Mouse (Mus musculus): ENCODE measurements around the gene Mlxipl. TPM values are rescaled to one million over a fixed set of nuclear protein-coding genes. Genes with fewer than 3 reads are reported as not detected.

The Mlxipl gene
- total RNA-seq (2023): not detected in 4 replicates

GRCm38 (mm10) chr5:135089653-135090052, at the start of gene Mlxipl:
Mlxipl (plus strand) TSS chr5:135089890.

DNA sequence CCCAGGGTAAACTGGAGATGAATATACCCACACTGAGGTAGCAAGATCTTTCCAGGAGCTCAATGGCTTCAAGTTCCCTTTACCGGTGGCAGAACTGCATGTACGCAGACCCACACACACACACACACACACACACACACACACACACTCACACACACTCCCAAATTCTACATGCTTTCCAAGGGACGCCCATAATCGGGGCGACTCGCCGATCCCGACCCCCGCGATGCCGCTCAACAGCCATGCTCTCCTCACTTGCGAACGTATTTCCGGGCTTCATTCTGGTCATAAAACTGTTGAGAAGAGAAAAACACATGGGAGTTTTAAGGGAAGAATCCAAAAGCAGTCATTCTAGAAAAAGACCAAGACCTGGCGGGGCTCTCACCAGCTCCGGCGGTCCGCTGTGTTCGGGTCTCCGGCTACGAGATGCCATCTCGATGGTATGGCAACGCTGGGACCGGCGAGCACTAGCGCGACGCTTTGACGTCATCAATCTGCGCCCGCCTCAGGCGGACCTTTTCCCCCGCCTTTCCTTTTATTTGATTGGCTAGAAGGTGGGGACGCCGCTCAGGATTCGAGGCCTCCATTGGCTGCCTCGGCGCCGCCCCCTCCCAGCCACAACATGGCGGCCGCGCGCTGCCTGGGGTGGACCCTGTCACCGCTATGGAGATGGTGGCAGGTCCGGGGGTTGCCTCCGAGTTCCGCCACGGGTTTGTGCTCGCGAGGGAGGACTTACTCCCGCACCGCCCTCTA, 25.9 kb upstream of the Mlxipl start, which contains the start of gene Dnajc30:
Dnajc30 (plus strand) TSS at position 574 of the 753 bp plus-strand sequence.

DNA sequence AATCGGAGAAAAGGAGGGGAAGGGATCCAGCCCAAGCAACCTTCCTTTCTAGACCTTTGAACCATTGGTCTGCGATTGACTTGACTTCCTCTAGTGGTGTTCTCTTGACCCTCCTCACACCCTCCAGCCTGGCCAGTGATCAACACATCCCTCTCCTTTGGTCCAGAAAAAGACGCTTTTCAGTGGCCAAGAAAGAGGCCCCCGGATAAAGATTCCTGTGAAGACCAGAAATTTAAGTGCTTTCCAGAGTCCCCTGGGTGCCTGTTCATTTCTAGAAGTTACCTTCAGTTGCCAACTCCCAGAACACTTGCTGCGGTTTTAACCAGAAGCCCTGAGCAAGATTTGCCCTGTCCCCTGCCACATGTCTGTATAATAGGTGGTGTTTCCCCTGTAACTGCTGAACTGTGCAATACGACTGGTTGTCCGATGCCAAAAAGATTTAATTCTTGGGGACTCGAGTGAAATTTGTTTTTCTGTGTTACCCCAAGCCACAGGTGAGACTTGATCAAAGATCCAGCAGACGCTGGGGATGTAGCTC, 24.7 kb upstream of the Mlxipl start, which contains the start of gene Bud23:
Bud23 (minus strand) TSS at position 51 of the 538 bp plus-strand sequence.

GRCm38 (mm10) chr5:135077564-135078481, 11.9 kb upstream of the Mlxipl start, which contains the start of gene Vps37d:
Vps37d (minus strand) TSS chr5:135078266.

DNA sequence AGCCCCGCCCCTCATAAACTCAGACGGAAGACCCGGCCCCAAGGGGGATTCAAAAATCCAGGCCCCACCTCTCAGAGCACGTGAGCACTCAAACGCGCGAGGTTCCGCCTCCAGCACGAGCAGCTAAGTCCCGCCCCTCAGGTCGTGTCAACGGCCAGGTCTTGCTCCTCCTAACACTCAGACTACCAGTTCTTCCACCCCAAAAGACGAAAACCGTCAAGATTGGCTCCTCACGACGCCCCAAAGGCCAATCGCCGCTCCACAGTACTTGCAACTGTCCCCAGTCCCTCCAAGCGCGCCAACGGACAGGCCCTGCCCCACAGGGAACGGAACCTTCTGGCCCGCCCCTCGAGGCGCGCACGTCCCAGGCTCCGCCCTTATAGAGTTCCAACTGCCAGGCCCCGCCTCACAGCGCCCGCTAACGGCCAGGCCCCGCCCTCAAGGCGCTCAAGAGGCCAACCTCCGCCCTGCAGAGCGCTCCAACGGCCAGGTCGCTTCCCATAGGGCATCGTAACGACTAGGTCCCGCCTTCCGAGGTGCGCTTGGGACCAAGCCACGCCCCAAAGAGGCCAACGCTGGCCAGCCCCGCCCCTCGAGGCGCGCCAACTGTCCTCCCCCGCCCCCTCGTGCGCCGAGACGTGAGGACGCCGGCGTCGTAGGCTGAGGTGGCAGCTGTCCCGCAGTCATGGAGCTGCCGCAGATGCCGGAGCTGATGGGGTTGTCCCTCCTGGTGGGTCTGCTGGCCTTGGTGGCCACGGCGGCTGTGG, 59.5 kb downstream of the Mlxipl start, which contains the start of gene Tbl2:
Tbl2 (plus strand) TSS at position 605 of the 767 bp plus-strand sequence.

DNA sequence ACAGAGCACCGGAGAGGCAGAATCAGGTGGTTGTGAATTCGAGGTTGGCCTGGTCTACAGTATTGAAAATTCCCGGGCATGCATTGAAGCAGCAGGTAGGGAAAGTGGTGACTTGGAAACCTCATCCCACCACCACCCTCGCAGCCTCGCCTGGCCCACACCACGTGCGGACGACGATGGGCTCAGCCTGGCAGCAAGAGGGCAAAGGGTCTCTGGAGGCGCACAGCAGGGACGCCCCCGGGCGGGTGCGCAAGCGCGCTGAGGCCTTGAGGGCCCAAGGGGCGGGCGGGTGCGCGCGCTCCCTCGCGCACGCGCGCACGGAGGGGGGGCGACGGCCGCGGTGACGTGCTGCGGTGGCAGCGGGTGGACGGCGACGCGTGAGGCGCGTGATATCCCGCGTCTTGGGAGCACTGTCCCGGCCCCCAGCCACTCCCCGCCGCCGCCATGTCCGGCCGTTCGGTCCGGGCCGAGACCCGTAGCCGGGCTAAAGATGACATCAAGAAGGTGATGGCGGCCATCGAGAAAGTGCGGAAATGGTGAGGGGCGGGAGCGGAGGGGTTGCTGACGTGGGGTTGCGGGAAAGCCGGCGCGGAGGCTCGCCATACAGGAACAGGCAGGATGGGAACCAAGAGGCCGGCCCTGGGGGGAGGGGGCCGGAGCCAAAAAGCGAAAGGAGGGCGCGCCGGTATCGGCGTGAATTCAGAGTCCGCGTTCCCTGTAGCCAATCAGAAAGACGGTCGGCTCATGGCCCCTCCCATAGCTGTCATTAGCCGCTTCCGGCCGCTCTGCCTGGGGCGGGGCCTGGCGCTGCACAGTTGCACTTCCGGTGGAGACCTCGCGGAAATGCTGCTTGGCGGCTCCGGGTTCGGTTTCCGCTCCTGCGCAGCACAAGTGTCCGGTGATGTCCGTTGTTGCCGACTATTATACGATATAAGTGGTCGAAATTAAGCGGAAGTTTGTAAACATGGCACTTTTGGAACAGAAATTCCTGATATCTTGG, 78.7 kb downstream of the Mlxipl start, which contains the start of gene Bcl7b:
Bcl7b (plus strand) TSS at position 221 of the 1,000 bp plus-strand sequence.

GRCm38 (mm10) chr5:135186621-135187348, 97.1 kb downstream of the Mlxipl start, which contains the start of gene Baz1b:
Baz1b (plus strand) TSS chr5:135187264.

Other genes starting within 250 kb of the Mlxipl start
- gene Tmem270, start 183.2 kb upstream of the Mlxipl start, total RNA-seq (2023): not detected in 4 replicates
- not detected in 4 replicates for gene Cldn13, start 174.4 kb upstream of the Mlxipl start, total RNA-seq (2023)
- gene Mettl27, start 157.5 kb upstream of the Mlxipl start, total RNA-seq (2023): 1.4 to 3.3 TPM (median 2.4 TPM) in 4 replicates
- not detected in 4 replicates for gene Cldn4, start 143.0 kb upstream of the Mlxipl start, total RNA-seq (2023)
- not detected in 4 replicates for gene Cldn3, start 103.7 kb upstream of the Mlxipl start, total RNA-seq (2023)
- gene Abhd11, start 80.7 kb upstream of the Mlxipl start, total RNA-seq (2023): 34.9 to 40.6 TPM (median 35.5 TPM) in 4 replicates
- 2.8 to 4.7 TPM (median 3.7 TPM) in 4 replicates for gene Stx1a, start 66.4 kb upstream of the Mlxipl start, total RNA-seq (2023)
- 17.3 to 20.2 TPM (median 19.1 TPM) in 4 replicates for gene Dnajc30, start 25.7 kb upstream of the Mlxipl start, total RNA-seq (2023)
- gene Bud23, start 24.9 kb upstream of the Mlxipl start, total RNA-seq (2023): 96.5 to 129 TPM (median 120 TPM) in 4 replicates
- 0.50 to 0.95 TPM (median 0.61 TPM) in 3 of 4 replicates, not detected in the other for gene Vps37d, start 11.6 kb upstream of the Mlxipl start, total RNA-seq (2023)
- gene Tbl2, start 59.8 kb downstream of the Mlxipl start, total RNA-seq (2023): 14.3 to 17.0 TPM (median 15.3 TPM) in 4 replicates
- gene Bcl7b, start 78.4 kb downstream of the Mlxipl start, total RNA-seq (2023): 72.8 to 88.8 TPM (median 76.4 TPM) in 4 replicates
- 104 to 115 TPM (median 110 TPM) in 4 replicates for gene Baz1b, start 97.4 kb downstream of the Mlxipl start, total RNA-seq (2023)
- gene Fzd9, start 161.3 kb downstream of the Mlxipl start, total RNA-seq (2023): 0.24 to 0.67 TPM (median 0.45 TPM) in 4 replicates